Mouse (Mus musculus) duodenum, adult 2 months (tissue): Measurements from ENCODE around the gene H13. TPM values are rescaled to one million over a fixed set of nuclear protein-coding genes. Genes with fewer than 3 reads are reported as not detected.

ENCODE experiments used
- polyA plus RNA-seq: library from polyadenylated mRNA; depleted of rRNA; stranded (reverse); fragments of >200 nt; gene quantifications from 2 replicates; pipeline ENCODE4 v1.2.3, GENCODE M21; 2012; ENCODE audit warnings: low replicate concordance; rRNA removed

The H13 gene
- 131 and 168 TPM in 2 replicates for polyA plus RNA-seq

GRCm38 (mm10) chr2:152669256-152669638, at the start of gene H13:
Gene H13, plus strand, starts transcription at chr2:152669461.

GRCm38 (mm10) chr2:152622953-152623352, 46.3 kb upstream of the H13 start, which contains the start of gene Defb25:
Gene Defb25, minus strand, starts transcription at chr2:152623053.

GRCm38 (mm10) chr2:152626774-152627591, 42.3 kb upstream of the H13 start, which contains the start of gene Rem1:
Gene Rem1, plus strand, starts transcription at chr2:152626951.

GRCm38 (mm10) chr2:152686806-152687267, 17.6 kb downstream of the H13 start, which contains the start of gene Mcts2:
Gene Mcts2, plus strand, starts transcription at chr2:152687035.

GRCm38 (mm10) chr2:152736090-152736601, 66.9 kb downstream of the H13 start, which contains the start of gene Id1:
Gene Id1, plus strand, starts transcription at chr2:152736251.

GRCm38 (mm10) chr2:152753944-152754711, 84.9 kb downstream of the H13 start, which contains the start of gene Cox4i2:
Gene Cox4i2, plus strand, starts transcription at chr2:152754173.

Other genes starting within 250 kb of the H13 start
- not detected in 2 replicates for gene Defb23, start 204.8 kb upstream of the H13 start, polyA plus RNA-seq
- not detected in 2 replicates for gene Defb20, start 192.4 kb upstream of the H13 start, polyA plus RNA-seq
- gene Defb22, start 179.3 kb upstream of the H13 start, polyA plus RNA-seq: not detected in 2 replicates
- not detected in 2 replicates for gene Defb26, start 157.8 kb upstream of the H13 start, polyA plus RNA-seq
- gene Defb28, start 151.2 kb upstream of the H13 start, polyA plus RNA-seq: not detected in 2 replicates
- not detected in 2 replicates for gene Defb29, start 129.4 kb upstream of the H13 start, polyA plus RNA-seq
- not detected in 2 replicates for gene Gm17416, start 100.1 kb upstream of the H13 start, polyA plus RNA-seq
- gene Defb21, start 96.7 kb upstream of the H13 start, polyA plus RNA-seq: not detected in 2 replicates
- gene Defb19, start 89.1 kb upstream of the H13 start, polyA plus RNA-seq: not detected in 2 replicates
- not detected in 2 replicates for gene Defb45, start 70.1 kb upstream of the H13 start, polyA plus RNA-seq
- not detected in 2 replicates for gene Defb36, start 65.1 kb upstream of the H13 start, polyA plus RNA-seq
- not detected in 2 replicates for gene Defb25, start 46.4 kb upstream of the H13 start, polyA plus RNA-seq
- gene Rem1, start 42.5 kb upstream of the H13 start, polyA plus RNA-seq: 4.0 and 4.4 TPM in 2 replicates
- 1.0 and 1.1 TPM in 2 replicates for gene Mcts2, start 17.6 kb downstream of the H13 start, polyA plus RNA-seq
- gene Id1, start 66.8 kb downstream of the H13 start, polyA plus RNA-seq: 431 and 630 TPM in 2 replicates
- gene Cox4i2, start 84.7 kb downstream of the H13 start, polyA plus RNA-seq: 0.60 and 1.2 TPM in 2 replicates
- 28.4 and 66.4 TPM in 2 replicates for gene Bcl2l1, start 162.3 kb downstream of the H13 start, polyA plus RNA-seq
- 0.34 and 0.41 TPM in 2 replicates for gene Tpx2, start 178.5 kb downstream of the H13 start, polyA plus RNA-seq
- 0.04 TPM in 1 of 2 replicates, not detected in the other for gene Mylk2, start 241.9 kb downstream of the H13 start, polyA plus RNA-seq